Mouse (Mus musculus) heart, postnatal 0 days (tissue): ENCODE measurements around the gene Eef2. TPM values are rescaled to one million over a fixed set of nuclear protein-coding genes. Genes with fewer than 3 reads are reported as not detected.

Experiments used
- ATAC-seq: fragments of 200-750 bp; cut with Nextera tagmentation; 2 replicates; pipeline ENCODE4 v1.8.0; 2017; ENCODE audit warnings: low read depth, moderate number of reproducible peaks, moderate library complexity; ENCODE audit not compliant: insufficient read depth
- DNase-seq: peaks from one replicate; pipeline ENCODE4 v3.0.0-alpha.2; 2016; ENCODE audit warnings: low spot score
- H3K27ac ChIP-seq: fragments of 300-500 bp; sonication (generic); 2 replicates; pipeline ENCODE4 v1.5.1; 2014; ENCODE audit warnings: low read depth, mild to moderate bottlenecking
- H3K27me3 ChIP-seq: fragments of 300-500 bp; sonication (generic); 2 replicates; pipeline ENCODE4 v1.6.1; 2014; ENCODE audit warnings: low read length, mixed read lengths; ENCODE audit not compliant: control insufficient read depth, insufficient read depth
- H3K36me3 ChIP-seq: fragments of 300-500 bp; sonication (generic); replicated peaks from 2 replicates; pipeline ENCODE4 v1.6.1; 2014; ENCODE audit warnings: low read length, mixed read lengths; ENCODE audit not compliant: control insufficient read depth, insufficient read depth
- H3K4me1 ChIP-seq: fragments of 300-500 bp; sonication (generic); 2 replicates; pipeline ENCODE4 v1.6.1; 2014; ENCODE audit warnings: antibody characterized with exemption; ENCODE audit not compliant: control insufficient read depth, insufficient read depth
- H3K4me2 ChIP-seq: fragments of 300-500 bp; sonication (generic); 2 replicates; pipeline ENCODE4 v1.6.1; 2014; ENCODE audit warnings: low read depth, mild to moderate bottlenecking, low read length, moderate library complexity
- H3K4me3 ChIP-seq: fragments of 300-500 bp; sonication (generic); 2 replicates; pipeline ENCODE4 v1.5.1; 2014; ENCODE audit warnings: low read depth, low read length
- H3K9ac ChIP-seq: fragments of 300-500 bp; sonication (generic); replicated peaks from 2 replicates; pipeline ENCODE4 v1.6.1; 2014; ENCODE audit warnings: low read depth, low read length, mixed read lengths
- H3K9me3 ChIP-seq: fragments of 300-500 bp; sonication (generic); replicated peaks from 2 replicates; pipeline ENCODE4 v1.6.1; 2016; ENCODE audit warnings: low read length; ENCODE audit not compliant: control insufficient read depth
- CTCF ChIP-seq: IDR thresholded peaks from 2 replicates; pipeline ENCODE4 v1.5.1; 2016; ENCODE audit warnings: antibody characterized with exemption, control low read depth, low read depth
- EP300 ChIP-seq: IDR thresholded peaks from 2 replicates; pipeline ENCODE4 v1.6.1; 2016; ENCODE audit warnings: antibody characterized with exemption, low read depth
- WGBS: fragments of 180-500 bp; shearing (Covaris S2); extraction: QIAGEN DNeasy Blood & Tissue Kit; methylation state at CpG from one replicate; pipeline ENCODE4 v1.1.7; 2014; 5-methylcytosine and 5-hydroxymethylcytosine counted together
- polyA plus RNA-seq: library from polyadenylated mRNA; unstranded; fragments of >200 nt; fragmentation: Nextera tagmentation; extraction: Ambion mirVana; gene quantifications from 2 replicates; pipeline ENCODE4 v1.2.1, GENCODE M21; 2015
- total RNA-seq: library from RNA; depleted of rRNA; stranded (reverse); fragments of >200 nt; gene quantifications from 2 replicates; pipeline ENCODE4 v1.2.3, GENCODE M21; 2014; ENCODE audit warnings: low replicate concordance

Gene Eef2
- total and polyA plus RNA-seq, 2 experiments from 2014 or later = 370 to 1,828 TPM

DNA sequence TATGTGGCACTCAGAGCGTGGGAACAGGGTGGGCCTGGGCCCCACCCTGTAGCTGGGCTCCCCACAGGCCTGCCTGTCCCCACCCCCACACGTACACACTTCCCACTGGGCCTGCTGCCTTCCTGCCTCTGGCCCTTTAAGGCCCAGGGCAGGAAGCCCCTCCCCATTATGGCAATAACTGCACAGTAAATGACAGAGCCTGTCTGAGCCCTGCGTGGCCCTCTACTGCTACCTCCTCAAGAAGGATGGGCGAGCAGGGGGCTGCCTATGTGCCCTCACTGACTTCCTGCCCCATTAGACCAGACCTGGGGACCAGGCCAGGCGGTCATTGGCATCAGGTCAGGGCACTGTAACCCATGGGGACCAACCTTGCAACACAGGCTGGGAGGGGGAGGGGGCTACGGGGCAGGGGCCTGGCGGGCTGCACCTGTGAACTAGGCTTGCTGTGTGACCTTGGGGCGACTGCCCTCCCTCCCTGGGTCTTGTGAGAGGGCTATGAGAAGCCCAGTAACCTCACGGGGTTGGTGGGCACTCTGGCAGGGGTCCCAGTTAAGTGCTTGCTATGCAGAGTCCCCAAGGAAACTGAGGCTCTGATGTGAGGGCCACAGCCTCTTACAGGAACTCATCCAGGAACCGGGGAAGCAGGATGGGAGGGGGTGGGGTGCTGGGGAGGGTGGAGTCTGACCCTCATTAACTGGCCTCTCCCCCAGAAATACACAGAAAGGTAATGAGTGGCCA lies 35.5 kb upstream of the Eef2 start:
- H3K4me2 ChIP-seq = peak overlapping the region; percentile 92
- H3K9me3 ChIP-seq = no peaks in the 10 kb centered on the region
- H3K27me3 ChIP-seq = no peaks in the 10 kb centered on the region
- TF ChIP-seq CTCF (no peak), EP300 (no peak)
- H3K4me3 ChIP-seq = peak overlapping the region; percentile 74
- DNase-seq = peak; percentile 30
- H3K4me1 ChIP-seq = peaks cover 47% of the 10 kb centered on the region
- H3K36me3 ChIP-seq = peaks cover 28% of the 10 kb centered on the region
- H3K9ac ChIP-seq = peak overlapping the region; percentile 50
- 32% methylated on average over 10 of the region's 10 CpGs for WGBS
- peak overlapping the region; percentile 92 for H3K27ac ChIP-seq
- ATAC-seq = no peak

GRCm38 (mm10) chr10:81141455-81142210 lies 34.8 kb upstream of the Eef2 start:
- no peak for TF ChIP-seq EP300
- no peak for ATAC-seq
- DNase-seq = no peak
- Histone ChIP-seq H3K9ac (0 out of 2 replicates have a peak overlapping the region, but pooled peaks have one; percentile 50), H3K4me2 (peak overlapping the region; percentile 92), H3K9me3 (no peaks in the 10 kb centered on the region), H3K36me3 (peaks cover 35% of the 10 kb centered on the region), H3K27ac (peak overlapping the region; percentile 22; the same call in 1 of the 2 replicates), H3K4me1 (peaks cover 47% of the 10 kb centered on the region), H3K27me3 (no peaks in the 10 kb centered on the region), H3K4me3 (no peak overlapping the region; the same call in 1 of the 2 replicates)
- 75% methylated on average over 7 of the region's 7 CpGs for WGBS

DNA sequence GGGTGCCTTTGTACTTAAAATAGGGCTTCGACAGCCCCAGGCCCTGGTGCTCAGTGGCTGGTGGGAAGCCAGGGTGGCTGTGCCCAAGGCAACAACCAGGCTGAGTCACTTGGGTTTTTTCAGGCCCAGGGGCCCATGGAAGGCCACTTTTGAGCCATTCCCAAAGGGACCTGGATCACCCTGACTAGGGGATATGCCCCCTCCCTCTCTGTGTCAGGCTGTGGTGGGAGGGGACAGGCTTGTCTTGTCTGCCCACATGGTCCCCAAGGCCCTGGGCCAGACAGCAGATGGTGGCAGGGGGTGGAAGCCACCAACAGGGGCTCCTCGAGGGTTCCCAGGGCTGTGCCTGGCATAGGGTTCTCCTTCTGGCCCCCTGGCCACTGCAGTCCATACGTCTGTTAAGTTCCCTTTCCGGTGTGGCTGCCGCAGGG lies 33.9 kb upstream of the Eef2 start:
- TF ChIP-seq CTCF = no peak
- TF ChIP-seq EP300 = no peak
- no peaks in the 10 kb centered on the region for H3K27me3 ChIP-seq
- no peak overlapping the region for H3K27ac ChIP-seq
- no peak for ATAC-seq
- no peak for DNase-seq
- H3K4me1 ChIP-seq = peaks cover 47% of the 10 kb centered on the region
- peaks cover 45% of the 10 kb centered on the region for H3K36me3 ChIP-seq
- no peak overlapping the region for H3K4me3 ChIP-seq
- 61% methylated on average over 5 of the region's 5 CpGs for WGBS
- H3K4me2 ChIP-seq = no peak overlapping the region
- H3K9me3 ChIP-seq = no peaks in the 10 kb centered on the region
- 0 out of 2 replicates have a peak overlapping the region, but pooled peaks have one; percentile 35 for H3K9ac ChIP-seq

DNA sequence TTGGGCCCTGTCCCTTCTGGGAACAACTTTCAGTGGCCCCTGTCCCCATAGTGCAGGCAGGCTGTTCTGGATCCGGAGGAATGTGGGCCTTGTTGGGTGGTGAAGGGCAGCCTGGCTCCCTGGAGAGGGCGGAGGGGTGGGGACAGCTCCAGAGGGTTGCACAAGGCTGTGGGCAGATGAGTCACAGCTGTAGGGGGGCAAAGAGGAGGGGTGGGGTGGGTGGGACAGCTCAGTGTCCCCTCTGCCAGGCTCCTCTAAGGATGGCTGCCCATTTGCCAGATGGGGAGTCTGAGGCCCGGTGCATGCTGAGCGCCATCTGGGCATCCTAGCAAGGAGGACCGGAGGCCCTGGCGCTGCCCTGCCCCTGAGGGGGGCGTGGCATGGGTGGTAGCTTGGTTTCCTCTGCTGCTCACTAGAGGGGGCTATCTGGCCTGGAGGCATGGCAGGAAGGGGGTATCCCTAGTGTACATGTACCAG lies 33.2 kb upstream of the Eef2 start:
- no peak overlapping the region for H3K9ac ChIP-seq
- H3K9me3 ChIP-seq = no peaks in the 10 kb centered on the region
- H3K4me1 ChIP-seq = peaks cover 47% of the 10 kb centered on the region
- H3K27me3 ChIP-seq = no peaks in the 10 kb centered on the region
- H3K36me3 ChIP-seq = peaks cover 51% of the 10 kb centered on the region
- WGBS = 83% methylated on average over 7 of the region's 7 CpGs
- H3K27ac ChIP-seq = no peak overlapping the region
- DNase-seq = no peak
- no peak overlapping the region for H3K4me2 ChIP-seq
- no peak for ATAC-seq
- TF ChIP-seq CTCF = no peak
- TF ChIP-seq EP300 = no peak
- H3K4me3 ChIP-seq = no peak overlapping the region

DNA sequence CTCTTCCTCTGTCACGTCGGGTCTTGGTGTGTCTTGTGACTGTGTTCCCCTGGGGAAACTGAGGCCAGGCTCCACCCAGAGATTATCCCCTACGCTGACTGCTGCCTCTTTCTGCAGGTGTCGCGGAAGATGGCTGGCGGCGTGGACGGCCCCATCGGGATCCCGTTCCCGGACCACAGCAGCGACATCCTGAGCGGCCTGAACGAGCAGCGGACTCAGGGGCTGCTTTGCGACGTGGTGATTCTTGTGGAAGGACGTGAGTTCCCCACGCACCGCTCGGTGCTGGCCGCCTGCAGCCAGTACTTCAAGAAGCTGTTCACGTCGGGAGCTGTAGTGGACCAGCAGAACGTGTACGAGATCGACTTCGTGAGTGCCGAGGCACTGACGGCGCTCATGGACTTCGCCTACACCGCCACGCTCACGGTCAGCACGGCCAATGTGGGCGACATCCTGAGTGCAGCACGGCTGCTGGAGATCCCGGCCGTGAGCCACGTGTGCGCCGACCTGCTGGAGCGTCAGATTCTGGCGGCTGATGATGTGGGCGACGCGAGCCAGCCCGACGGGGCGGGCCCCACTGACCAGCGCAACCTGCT lies 32.5 kb upstream of the Eef2 start:
- Histone ChIP-seq H3K9me3 (no peaks in the 10 kb centered on the region), H3K4me1 (peaks cover 40% of the 10 kb centered on the region), H3K4me2 (no peak overlapping the region), H3K9ac (no peak overlapping the region), H3K27me3 (no peaks in the 10 kb centered on the region), H3K27ac (no peak overlapping the region), H3K4me3 (no peak overlapping the region), H3K36me3 (peaks cover 58% of the 10 kb centered on the region)
- DNase-seq = no peak
- TF ChIP-seq CTCF = no peak
- TF ChIP-seq EP300 = no peak
- ATAC-seq = no peak
- WGBS = 92% methylated on average over 52 of the region's 52 CpGs
